Mouse (Mus musculus) megakaryocyte, embryonic 14.5 days (primary cell): ENCODE measurements around the gene Bnipl. TPM values are rescaled to one million over a fixed set of nuclear protein-coding genes. Genes with fewer than 3 reads are reported as not detected.

Source experiments
- H3K27me3 ChIP-seq: replicated peaks from 2 replicates; pipeline ENCODE3; 2012; ENCODE audit warnings: inconsistent platforms
- H3K36me3 ChIP-seq: replicated peaks from 2 replicates; pipeline ENCODE3; 2012; ENCODE audit warnings: low read length, inconsistent platforms, mixed read lengths
- H3K4me1 ChIP-seq: 2 replicates; pipeline ENCODE4 v1.6.1; 2012; ENCODE audit warnings: inconsistent platforms
- H3K4me3 ChIP-seq: replicated peaks from 2 replicates; pipeline ENCODE3; 2012; ENCODE audit warnings: moderate library complexity, mild to moderate bottlenecking, inconsistent platforms
- H3K9me3 ChIP-seq: 2 replicates; pipeline ENCODE4 v1.6.1; 2012; ENCODE audit warnings: inconsistent platforms
- FLI1 ChIP-seq: IDR thresholded peaks from 2 replicates; pipeline ENCODE4 v1.6.1; 2012; ENCODE audit warnings: low read length, inconsistent platforms, mixed read lengths
- GATA1 ChIP-seq: IDR thresholded peaks from 3 replicates; pipeline ENCODE4 v1.6.1; 2012; ENCODE audit warnings: mixed read lengths, low read length, inconsistent platforms, borderline replicate concordance
- polyA plus RNA-seq: library from polyadenylated mRNA; stranded (reverse); fragments of >175 nt; gene quantifications from 2 replicates; pipeline ENCODE4 v1.2.3, GENCODE M21; 2012; ENCODE audit warnings: low replicate concordance; ENCODE audit not compliant: insufficient read depth

Gene Bnipl
- polyA plus RNA-seq, 1 experiment = 0.30 TPM

DNA sequence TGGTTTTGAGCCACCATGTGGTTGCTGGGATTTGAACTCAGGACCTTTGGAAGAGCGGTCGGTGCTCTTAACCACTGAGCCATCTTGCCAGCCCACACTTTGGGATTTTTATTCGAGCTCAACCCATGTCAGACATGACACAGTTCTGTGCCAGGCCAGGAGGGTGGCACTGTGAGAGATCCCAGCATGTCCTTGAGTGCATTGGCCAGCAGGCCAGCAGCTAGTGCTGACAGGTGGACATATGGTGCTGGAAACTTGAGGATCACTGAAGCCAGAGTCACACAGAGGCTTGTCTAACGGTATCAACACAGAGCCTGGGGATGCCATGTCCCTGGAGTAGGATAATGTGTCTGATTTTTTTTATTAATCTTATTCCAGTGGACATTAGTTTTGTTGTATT lies 38.4 kb upstream of the Bnipl start:
- Histone ChIP-seq H3K27me3 (no peaks in the 10 kb centered on the region), H3K4me1 (peaks cover 99% of the 10 kb centered on the region), H3K9me3 (no peaks in the 10 kb centered on the region), H3K36me3 (peaks cover 97% of the 10 kb centered on the region), H3K4me3 (peak overlapping the region; percentile 80)
- TF ChIP-seq FLI1 (no peak), GATA1 (no peak)

DNA sequence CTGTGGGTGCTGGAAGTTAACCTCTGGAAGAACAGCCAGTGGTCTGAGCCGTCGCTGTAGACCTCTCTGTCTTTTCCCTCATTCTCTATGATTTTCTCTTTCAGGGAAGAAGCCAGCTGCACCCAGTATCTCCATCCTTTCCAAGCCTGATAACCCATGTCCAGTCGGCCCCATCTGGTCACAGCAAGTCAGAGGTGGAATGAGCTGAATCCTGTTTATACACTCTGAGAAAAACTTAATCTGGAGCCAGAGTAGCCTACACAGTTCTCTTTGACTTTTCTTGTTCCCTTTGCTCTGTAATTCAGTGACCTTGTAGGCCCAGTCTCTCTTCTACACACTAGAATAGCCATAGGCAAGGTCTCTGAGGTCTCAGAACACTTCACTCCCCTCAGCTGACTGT lies 36.5 kb upstream of the Bnipl start:
- peaks cover 85% of the 10 kb centered on the region for H3K4me1 ChIP-seq
- peaks cover 88% of the 10 kb centered on the region for H3K36me3 ChIP-seq
- no peaks in the 10 kb centered on the region for H3K9me3 ChIP-seq
- peak overlapping the region; percentile 19 for H3K4me3 ChIP-seq
- no peaks in the 10 kb centered on the region for H3K27me3 ChIP-seq
- no peak for TF ChIP-seq FLI1
- TF ChIP-seq GATA1 = no peak

DNA sequence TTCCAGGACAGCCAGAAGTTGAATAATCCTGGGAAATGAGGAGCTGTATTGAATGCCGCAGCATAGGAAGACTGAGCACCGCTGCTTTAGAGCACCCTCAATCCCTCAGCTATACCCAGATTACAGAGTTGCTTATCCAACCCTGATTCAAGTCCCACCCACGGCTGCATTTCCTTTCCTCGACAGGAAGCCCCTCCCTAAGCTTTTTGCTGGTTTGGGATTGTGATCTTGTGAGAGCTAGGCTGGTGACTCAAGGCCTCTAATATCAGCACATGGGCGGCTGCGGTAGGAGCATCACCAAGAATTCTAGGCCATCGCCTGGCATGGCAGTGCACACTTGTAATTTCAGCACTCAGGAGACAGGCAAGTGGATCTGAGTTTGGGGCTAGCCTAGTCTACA lies 35.5 kb upstream of the Bnipl start:
- H3K27me3 ChIP-seq = no peaks in the 10 kb centered on the region
- no peaks in the 10 kb centered on the region for H3K9me3 ChIP-seq
- H3K36me3 ChIP-seq = peaks cover 78% of the 10 kb centered on the region
- H3K4me3 ChIP-seq = peak overlapping the region; percentile 99
- H3K4me1 ChIP-seq = peaks cover 75% of the 10 kb centered on the region
- TF ChIP-seq FLI1 = no peak

GRCm38 (mm10) chr3:95286011-95286410 lies 35.0 kb upstream of the Bnipl start:
- Histone ChIP-seq H3K4me3 (peak overlapping the region; percentile 99), H3K27me3 (no peaks in the 10 kb centered on the region), H3K36me3 (peaks cover 73% of the 10 kb centered on the region), H3K4me1 (peaks cover 70% of the 10 kb centered on the region), H3K9me3 (no peaks in the 10 kb centered on the region)
- TF ChIP-seq FLI1 = no peak
- TF ChIP-seq GATA1 = no peak

- H3K27me3 ChIP-seq = no peaks in the 10 kb centered on the region
These were observed 34.4 kb upstream of the Bnipl start for GRCm38 (mm10) chr3:95285390-95285789.

GRCm38 (mm10) chr3:95284501-95285281 lies 33.7 kb upstream of the Bnipl start:
- H3K4me3 ChIP-seq = peak overlapping the region; percentile 99
- peaks cover 60% of the 10 kb centered on the region for H3K4me1 ChIP-seq
- peaks cover 62% of the 10 kb centered on the region for H3K36me3 ChIP-seq
- H3K9me3 ChIP-seq = no peaks in the 10 kb centered on the region
- no peaks in the 10 kb centered on the region for H3K27me3 ChIP-seq
- TF ChIP-seq FLI1 = no peak
- no peak for TF ChIP-seq GATA1

More at GRCm38 (mm10) chr3:95285390-95285789, 34.4 kb upstream of the Bnipl start:
- Histone ChIP-seq H3K4me3 (peak overlapping the region; percentile 99), H3K36me3 (peaks cover 66% of the 10 kb centered on the region), H3K9me3 (no peaks in the 10 kb centered on the region), H3K4me1 (peaks cover 64% of the 10 kb centered on the region)
- TF ChIP-seq FLI1 (no peak), GATA1 (no peak)

- Histone ChIP-seq H3K9me3 (no peaks in the 10 kb centered on the region), H3K4me1 (peaks cover 61% of the 10 kb centered on the region), H3K4me3 (peak overlapping the region; percentile 99), H3K36me3 (peaks cover 61% of the 10 kb centered on the region), H3K27me3 (no peaks in the 10 kb centered on the region)
- TF ChIP-seq GATA1 (no peak), FLI1 (no peak)
These were observed 33.1 kb upstream of the Bnipl start for GRCm38 (mm10) chr3:95284062-95284461.

DNA sequence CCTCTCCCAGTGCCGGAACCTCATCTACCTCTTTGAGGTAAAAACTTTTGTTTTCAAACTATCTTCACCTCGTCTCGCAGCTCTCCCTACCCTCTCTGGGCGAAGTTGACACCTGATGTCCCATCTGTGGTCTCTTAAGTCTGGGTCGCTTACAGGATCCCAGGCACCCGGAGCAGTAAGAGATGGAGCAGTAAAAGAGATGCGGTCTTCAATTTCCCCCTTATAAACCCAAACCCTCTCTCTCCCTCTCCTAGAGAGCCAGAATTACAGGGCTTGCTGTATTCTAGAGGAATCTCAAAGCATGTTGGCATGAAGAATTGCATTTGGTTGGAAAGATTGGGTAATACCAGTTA lies 32.6 kb upstream of the Bnipl start:
- no peaks in the 10 kb centered on the region for H3K9me3 ChIP-seq
- no peaks in the 10 kb centered on the region for H3K27me3 ChIP-seq
- H3K36me3 ChIP-seq = peaks cover 60% of the 10 kb centered on the region
- no peak for TF ChIP-seq FLI1
- no peak for TF ChIP-seq GATA1
- peak overlapping the region; percentile 99 for H3K4me3 ChIP-seq
- H3K4me1 ChIP-seq = peaks cover 61% of the 10 kb centered on the region

DNA sequence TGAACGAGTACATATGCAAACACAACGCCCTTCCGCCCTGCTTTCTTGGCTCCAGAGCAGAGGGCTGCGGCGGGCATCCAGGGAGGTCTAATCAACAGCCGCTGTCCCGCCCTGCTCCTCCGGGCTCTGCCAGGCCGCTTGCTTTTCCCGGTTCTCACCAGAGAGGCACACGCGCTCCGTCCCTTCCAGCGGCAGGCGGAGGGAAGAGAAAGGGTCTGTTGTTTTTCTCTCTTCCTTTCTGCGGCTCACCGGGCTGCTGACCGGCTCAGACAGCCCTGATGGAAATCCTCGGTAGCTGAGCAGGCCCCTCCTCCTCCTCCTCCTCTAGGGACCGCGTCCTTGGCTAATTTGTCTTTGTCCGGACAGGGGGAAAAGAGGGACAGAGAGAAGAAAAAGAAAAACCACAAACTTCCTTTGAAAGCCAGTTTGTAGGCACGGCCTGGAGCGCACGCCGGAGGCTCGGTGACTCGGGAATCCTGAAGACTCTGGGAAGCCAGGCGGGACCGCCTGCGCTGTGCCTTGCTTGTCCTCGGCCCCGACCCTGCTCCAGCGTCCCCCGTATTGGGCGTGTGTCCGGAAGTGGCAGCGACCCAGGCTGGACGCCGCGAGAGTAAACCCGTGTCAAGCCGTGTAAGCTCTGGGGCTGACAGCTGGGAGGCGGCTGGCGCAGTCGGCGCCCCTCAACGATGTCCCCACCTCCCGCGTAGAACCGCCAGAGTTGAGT lies 32.0 kb upstream of the Bnipl start:
- Histone ChIP-seq H3K27me3 (no peaks in the 10 kb centered on the region), H3K4me1 (peaks cover 61% of the 10 kb centered on the region), H3K4me3 (peak overlapping the region; percentile 99), H3K36me3 (peaks cover 60% of the 10 kb centered on the region), H3K9me3 (no peaks in the 10 kb centered on the region)
- TF ChIP-seq FLI1 (no peak), GATA1 (no peak)

DNA sequence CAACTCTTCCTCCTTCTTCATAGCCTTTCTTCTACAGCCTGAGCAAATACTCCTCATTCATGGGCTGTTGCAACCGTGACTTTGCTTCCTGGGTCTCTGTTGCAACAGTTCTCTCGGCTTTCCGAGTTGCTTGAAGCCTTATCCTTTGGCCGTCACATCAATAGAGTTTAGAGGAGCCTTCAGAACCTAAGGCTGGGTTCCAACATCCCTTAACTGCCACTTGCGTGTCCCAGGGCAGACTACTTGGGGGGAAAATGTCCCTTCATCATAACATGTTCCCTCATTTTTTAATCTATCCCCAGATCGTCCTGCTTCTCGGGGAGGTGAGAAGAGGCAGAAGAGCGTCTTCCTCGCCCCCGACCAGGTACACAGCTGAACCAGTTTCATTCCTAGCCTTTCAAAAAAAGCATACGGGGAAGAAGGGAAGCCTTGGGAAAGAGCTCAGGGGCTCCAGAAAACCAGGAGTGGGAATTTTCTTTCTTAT lies 31.4 kb upstream of the Bnipl start:
- Histone ChIP-seq H3K27me3 (no peaks in the 10 kb centered on the region), H3K36me3 (peaks cover 56% of the 10 kb centered on the region), H3K4me1 (peaks cover 60% of the 10 kb centered on the region), H3K9me3 (no peaks in the 10 kb centered on the region), H3K4me3 (peak overlapping the region; percentile 99)
- TF ChIP-seq GATA1 (no peak), FLI1 (no peak)
